Mouse (Mus musculus) A20 (cell line): ENCODE measurements at regions not wholly inside any gene's neighbourhood (a gene's known extent, or its start where the extent isn't known, plus 50 kb on each side); places are given as distances from the start of the nearest gene placed in this dataset.

Source experiments
- DNase-seq: peaks from one replicate; pipeline ENCODE4 v3.0.0-alpha.2; 2011; ENCODE audit warnings: low read depth, low spot score

GRCm38 (mm10) chr3:26384829-26385228 is 52.6 kb upstream of the Nlgn1 start:
- DNase-seq: peak; percentile 9
